Mouse (Mus musculus): ENCODE measurements around the gene Lsm7. TPM values are rescaled to one million over a fixed set of nuclear protein-coding genes. Genes with fewer than 3 reads are reported as not detected.
A peak's percentile ranks its signal among the peaks of the same experiment; 100 is the strongest.

Lsm7 gene
- polyA plus RNA-seq, 1 experiment, result 17.4 TPM

- H3K4me3 ChIP-seq (replicated peaks), result peak overlapping the region; percentile 74
Observed at GRCm38 (mm10) chr10:80858350-80858935, 3.4 kb upstream of the Lsm7 start.

GRCm38 (mm10) chr10:80857848-80858247 lies 2.8 kb upstream of the Lsm7 start:
- no peak for TF ChIP-seq TAL1 (IDR thresholded peaks at IDR 0.05; ENCODE audit: low read length)
- no peak for TF ChIP-seq GATA1 (IDR thresholded peaks at IDR 0.05; ENCODE audit: low read length)
- Histone ChIP-seq H3K27me3 (ENCODE audit: control insufficient read depth) (no peaks in the 10 kb centered on the region), H3K9me3 (ENCODE audit: control insufficient read depth, low read length) (no peaks in the 10 kb centered on the region), H3K4me1 (ENCODE audit: control insufficient read depth) (peaks cover 93% of the 10 kb centered on the region), H3K36me3 (ENCODE audit: control insufficient read depth) (peaks cover 79% of the 10 kb centered on the region), H3K4me3 (replicated peaks) (peak overlapping the region; percentile 74)

More at GRCm38 (mm10) chr10:80858350-80858935, 3.4 kb upstream of the Lsm7 start:
- TF ChIP-seq GATA1 (IDR thresholded peaks at IDR 0.05; ENCODE audit: low read length) (peak; percentile 94), TAL1 (IDR thresholded peaks at IDR 0.05; ENCODE audit: low read length) (peak; percentile 86)
- Histone ChIP-seq H3K9me3 (ENCODE audit: control insufficient read depth, low read length) (no peaks in the 10 kb centered on the region), H3K4me1 (ENCODE audit: control insufficient read depth) (peaks cover 94% of the 10 kb centered on the region), H3K27me3 (ENCODE audit: control insufficient read depth) (no peaks in the 10 kb centered on the region), H3K36me3 (ENCODE audit: control insufficient read depth) (peaks cover 79% of the 10 kb centered on the region)

GRCm38 (mm10) chr10:80857386-80857785 lies 2.4 kb upstream of the Lsm7 start:
- no peaks in the 10 kb centered on the region for H3K9me3 ChIP-seq (ENCODE audit: control insufficient read depth, low read length)
- H3K4me1 ChIP-seq (ENCODE audit: control insufficient read depth), result peaks cover 91% of the 10 kb centered on the region
- H3K4me3 ChIP-seq (replicated peaks), result peak overlapping the region; percentile 74

GRCm38 (mm10) chr10:80856908-80857307 lies 1.9 kb upstream of the Lsm7 start:
- Histone ChIP-seq H3K36me3 (ENCODE audit: control insufficient read depth) (peaks cover 78% of the 10 kb centered on the region), H3K4me1 (ENCODE audit: control insufficient read depth) (peaks cover 91% of the 10 kb centered on the region), H3K27me3 (ENCODE audit: control insufficient read depth) (no peaks in the 10 kb centered on the region), H3K9me3 (ENCODE audit: control insufficient read depth, low read length) (no peaks in the 10 kb centered on the region), H3K4me3 (replicated peaks) (peak overlapping the region; percentile 74)
- TF ChIP-seq TAL1 (IDR thresholded peaks at IDR 0.05; ENCODE audit: low read length), result peak; percentile 37; the same call in 1 of the 3 replicates
- no peak for TF ChIP-seq GATA1 (IDR thresholded peaks at IDR 0.05; ENCODE audit: low read length)

More at GRCm38 (mm10) chr10:80857386-80857785, 2.4 kb upstream of the Lsm7 start:
- H3K36me3 ChIP-seq (ENCODE audit: control insufficient read depth), result peaks cover 78% of the 10 kb centered on the region
- TF ChIP-seq GATA1 (IDR thresholded peaks at IDR 0.05; ENCODE audit: low read length) (no peak), TAL1 (IDR thresholded peaks at IDR 0.05; ENCODE audit: low read length) (no peak)
- no peaks in the 10 kb centered on the region for H3K27me3 ChIP-seq (ENCODE audit: control insufficient read depth)

- Histone ChIP-seq H3K36me3 (ENCODE audit: control insufficient read depth) (peaks cover 78% of the 10 kb centered on the region), H3K27me3 (ENCODE audit: control insufficient read depth) (no peaks in the 10 kb centered on the region), H3K4me3 (replicated peaks) (peak overlapping the region; percentile 74), H3K4me1 (ENCODE audit: control insufficient read depth) (peaks cover 91% of the 10 kb centered on the region), H3K9me3 (ENCODE audit: control insufficient read depth, low read length) (no peaks in the 10 kb centered on the region)
- no peak for TF ChIP-seq TAL1 (IDR thresholded peaks at IDR 0.05; ENCODE audit: low read length)
- no peak for TF ChIP-seq GATA1 (IDR thresholded peaks at IDR 0.05; ENCODE audit: low read length)
Observed at GRCm38 (mm10) chr10:80856267-80856666, 1.3 kb upstream of the Lsm7 start.

- TF ChIP-seq GATA1 (IDR thresholded peaks at IDR 0.05; ENCODE audit: low read length), result 0 out of 2 replicates have a peak, but pooled peaks have one; percentile 39
- no peak for TF ChIP-seq TAL1 (IDR thresholded peaks at IDR 0.05; ENCODE audit: low read length)
- H3K4me1 ChIP-seq (ENCODE audit: control insufficient read depth), result peaks cover 85% of the 10 kb centered on the region
- peaks cover 78% of the 10 kb centered on the region for H3K36me3 ChIP-seq (ENCODE audit: control insufficient read depth)
Observed at GRCm38 (mm10) chr10:80855749-80856073, 702 bp upstream of the Lsm7 start.

GRCm38 (mm10) chr10:80848571-80848970 lies 6.4 kb downstream of the Lsm7 start:
- peaks cover 37% of the 10 kb centered on the region for H3K27me3 ChIP-seq (ENCODE audit: control insufficient read depth)
- no peaks in the 10 kb centered on the region; the same call in 1 of the 2 replicates for H3K9me3 ChIP-seq (ENCODE audit: control insufficient read depth, low read length)
- H3K4me1 ChIP-seq (ENCODE audit: control insufficient read depth), result peaks cover 49% of the 10 kb centered on the region
- peaks cover 44% of the 10 kb centered on the region for H3K36me3 ChIP-seq (ENCODE audit: control insufficient read depth)
- H3K4me3 ChIP-seq (replicated peaks), result no peak overlapping the region
- TF ChIP-seq GATA1 (IDR thresholded peaks at IDR 0.05; ENCODE audit: low read length), result no peak
- no peak for TF ChIP-seq TAL1 (IDR thresholded peaks at IDR 0.05; ENCODE audit: low read length)

More at GRCm38 (mm10) chr10:80855749-80856073, 702 bp upstream of the Lsm7 start:
- Histone ChIP-seq H3K9me3 (ENCODE audit: control insufficient read depth, low read length) (no peaks in the 10 kb centered on the region), H3K4me3 (replicated peaks) (peak overlapping the region; percentile 74), H3K27me3 (ENCODE audit: control insufficient read depth) (no peaks in the 10 kb centered on the region)

GRCm38 (mm10) chr10:80845732-80846131 lies 9.3 kb downstream of the Lsm7 start:
- Histone ChIP-seq H3K9me3 (ENCODE audit: control insufficient read depth, low read length) (no peaks in the 10 kb centered on the region; the same call in 1 of the 2 replicates), H3K4me1 (ENCODE audit: control insufficient read depth) (peaks cover 29% of the 10 kb centered on the region), H3K27me3 (ENCODE audit: control insufficient read depth) (peaks cover 65% of the 10 kb centered on the region), H3K36me3 (ENCODE audit: control insufficient read depth) (peaks cover 16% of the 10 kb centered on the region), H3K4me3 (replicated peaks) (no peak overlapping the region)
- TF ChIP-seq TAL1 (IDR thresholded peaks at IDR 0.05; ENCODE audit: low read length), result no peak
- TF ChIP-seq GATA1 (IDR thresholded peaks at IDR 0.05; ENCODE audit: low read length), result no peak

- peaks cover 26% of the 10 kb centered on the region for H3K4me1 ChIP-seq (ENCODE audit: control insufficient read depth)
- H3K36me3 ChIP-seq (ENCODE audit: control insufficient read depth), result peaks cover 11% of the 10 kb centered on the region
- no peaks in the 10 kb centered on the region; the same call in 1 of the 2 replicates for H3K9me3 ChIP-seq (ENCODE audit: control insufficient read depth, low read length)
- no peak overlapping the region for H3K4me3 ChIP-seq (replicated peaks)
- TF ChIP-seq TAL1 (IDR thresholded peaks at IDR 0.05; ENCODE audit: low read length) (no peak), GATA1 (IDR thresholded peaks at IDR 0.05; ENCODE audit: low read length) (no peak)
- H3K27me3 ChIP-seq (ENCODE audit: control insufficient read depth), result peaks cover 71% of the 10 kb centered on the region
Observed at GRCm38 (mm10) chr10:80845055-80845693, 9.8 kb downstream of the Lsm7 start.

All from erythroblast, embryonic 14.5 days (primary cell).